Mouse (Mus musculus) neural tube, embryonic 12.5 days (tissue): ENCODE measurements around the gene Cenpp. TPM values are rescaled to one million over a fixed set of nuclear protein-coding genes. Genes with fewer than 3 reads are reported as not detected.

Source experiments
- ATAC-seq: fragments of 200-750 bp; cut with Nextera tagmentation; 2 replicates; pipeline ENCODE4 v1.8.0; 2017; ENCODE audit warnings: low read depth, mild to moderate bottlenecking, moderate TSS enrichment, moderate library complexity; ENCODE audit not compliant: low FRiP score
- H3K27ac ChIP-seq: fragments of 300-500 bp; sonication (generic); 2 replicates; pipeline ENCODE4 v1.5.1; 2016
- H3K27me3 ChIP-seq: fragments of 300-500 bp; sonication (generic); replicated peaks from 2 replicates; pipeline ENCODE4 v1.6.1; 2016; ENCODE audit warnings: mild to moderate bottlenecking
- H3K36me3 ChIP-seq: fragments of 300-500 bp; sonication (generic); 2 replicates; pipeline ENCODE4 v1.6.1; 2016; ENCODE audit warnings: mild to moderate bottlenecking
- H3K4me1 ChIP-seq: fragments of 300-500 bp; sonication (generic); 2 replicates; pipeline ENCODE4 v1.6.1; 2016
- H3K4me2 ChIP-seq: fragments of 300-500 bp; sonication (generic); replicated peaks from 2 replicates; pipeline ENCODE4 v1.6.1; 2016; ENCODE audit warnings: mild to moderate bottlenecking
- H3K4me3 ChIP-seq: fragments of 300-500 bp; sonication (generic); 2 replicates; pipeline ENCODE4 v1.5.1; 2016
- H3K9ac ChIP-seq: fragments of 300-500 bp; sonication (generic); 2 replicates; pipeline ENCODE4 v1.6.1; 2016; ENCODE audit warnings: mild to moderate bottlenecking
- H3K9me3 ChIP-seq: fragments of 300-500 bp; sonication (generic); 2 replicates; pipeline ENCODE4 v1.6.1; 2016; ENCODE audit warnings: mild to moderate bottlenecking
- WGBS: fragments of 180-500 bp; shearing (Covaris S2); methylation state at CpG from one replicate; pipeline ENCODE4 v1.1.7; 2016; 5-methylcytosine and 5-hydroxymethylcytosine counted together
- polyA plus RNA-seq: library from polyadenylated mRNA; unstranded; fragments of >200 nt; fragmentation: Nextera tagmentation; extraction: Ambion mirVana; gene quantifications from 2 replicates; pipeline ENCODE4 v1.2.1, GENCODE M21; 2016

Cenpp gene
- polyA plus RNA-seq: 18.3 and 18.7 TPM in 2 replicates

GRCm38 (mm10) chr13:49652481-49653179, at the start of gene Cenpp, which contains the start of gene Nol8:
Gene Cenpp (minus strand): TSS chr13:49652785.
Gene Nol8 (plus strand): TSS chr13:49653078.
- Histone ChIP-seq H3K27me3 (no peaks in the 10 kb centered on the region), H3K4me3 (peak within 1 kb of the TSS; percentile 69), H3K9ac (peak within 1 kb of the TSS; percentile 51), H3K4me1 (peaks cover 6% of the 10 kb centered on the region), H3K9me3 (no peaks in the 10 kb centered on the region), H3K36me3 (peaks cover 7% of the 10 kb centered on the region; the same call in 1 of the 2 replicates), H3K27ac (no peak within 1 kb of the TSS), H3K4me2 (peak within 1 kb of the TSS; percentile 88)
- under 1% methylated on average over 68 of the region's 68 CpGs for WGBS
- peak; percentile 100 for ATAC-seq

- no peak for ATAC-seq
- WGBS: 95% methylated on average over 5 of the region's 5 CpGs
- peaks cover 50% of the 10 kb centered on the region for H3K36me3 ChIP-seq
- no peaks in the 10 kb centered on the region for H3K9me3 ChIP-seq
- no peaks in the 10 kb centered on the region for H3K27me3 ChIP-seq
- no peak overlapping the region for H3K4me2 ChIP-seq
- no peak overlapping the region for H3K9ac ChIP-seq
- no peaks in the 10 kb centered on the region for H3K4me1 ChIP-seq
- no peak overlapping the region for H3K4me3 ChIP-seq
- no peak overlapping the region for H3K27ac ChIP-seq
These were observed 38.5 kb upstream of the Cenpp start for GRCm38 (mm10) chr13:49691056-49691455.

GRCm38 (mm10) chr13:49684266-49684665, 31.7 kb upstream of the Cenpp start:
- WGBS: 33% methylated on average over 4 of the region's 4 CpGs
- Histone ChIP-seq H3K9ac (peak overlapping the region; percentile 33; the same call in 1 of the 2 replicates), H3K4me2 (peak overlapping the region; percentile 93), H3K4me3 (no peak overlapping the region), H3K27ac (no peak overlapping the region), H3K36me3 (peaks cover 13% of the 10 kb centered on the region), H3K9me3 (no peaks in the 10 kb centered on the region), H3K27me3 (no peaks in the 10 kb centered on the region), H3K4me1 (peaks cover 21% of the 10 kb centered on the region)
- ATAC-seq: no peak

GRCm38 (mm10) chr13:49682233-49682846, 29.8 kb upstream of the Cenpp start:
- WGBS: 1% methylated on average over 20 of the region's 20 CpGs
- peaks cover 11% of the 10 kb centered on the region for H3K36me3 ChIP-seq
- peak overlapping the region; percentile 66 for H3K9ac ChIP-seq
- peak overlapping the region; percentile 75 for H3K4me3 ChIP-seq
- no peaks in the 10 kb centered on the region for H3K9me3 ChIP-seq
- H3K4me2 ChIP-seq: peak overlapping the region; percentile 93
- peaks cover 21% of the 10 kb centered on the region for H3K4me1 ChIP-seq
- peak; percentile 14; the same call in 1 of the 2 replicates for ATAC-seq
- H3K27ac ChIP-seq: no peak overlapping the region
- no peaks in the 10 kb centered on the region for H3K27me3 ChIP-seq

- Histone ChIP-seq H3K4me1 (peaks cover 21% of the 10 kb centered on the region), H3K9me3 (no peaks in the 10 kb centered on the region), H3K27ac (no peak within 1 kb of the TSS), H3K27me3 (no peaks in the 10 kb centered on the region), H3K9ac (peak within 1 kb of the TSS; percentile 66), H3K4me2 (peak within 1 kb of the TSS; percentile 93), H3K36me3 (peaks cover 16% of the 10 kb centered on the region), H3K4me3 (peak within 1 kb of the TSS; percentile 75)
- peak; percentile 100 for ATAC-seq
- 6% methylated on average over 26 of the region's 26 CpGs for WGBS
These were observed 29.0 kb upstream of the Cenpp start, which contains the start of gene Iars for GRCm38 (mm10) chr13:49681351-49682232. Gene Iars (plus strand): TSS chr13:49682100.

DNA sequence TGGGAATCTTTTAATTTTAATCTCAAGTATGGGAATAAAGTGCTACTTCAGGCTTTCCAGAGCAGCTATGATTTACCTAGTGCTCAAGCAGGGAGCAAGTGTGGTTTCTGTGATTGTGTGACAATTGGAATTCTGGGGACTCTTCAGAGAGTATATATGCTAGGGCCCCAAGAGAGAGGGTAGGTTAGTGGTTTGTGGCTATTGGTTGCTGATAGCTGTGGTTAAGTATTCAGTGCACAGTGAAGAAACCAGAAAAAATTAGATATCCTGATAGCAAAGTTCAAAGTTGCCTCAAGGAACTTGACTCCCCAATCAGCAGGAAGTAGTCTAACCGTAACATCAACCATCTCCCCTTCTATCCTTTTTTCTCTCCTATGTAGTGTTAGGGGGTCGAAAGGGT, 25.2 kb upstream of the Cenpp start:
- Histone ChIP-seq H3K27me3 (no peaks in the 10 kb centered on the region), H3K9ac (no peak overlapping the region), H3K4me3 (no peak overlapping the region), H3K27ac (no peak overlapping the region), H3K4me1 (peaks cover 4% of the 10 kb centered on the region), H3K4me2 (no peak overlapping the region), H3K36me3 (peaks cover 36% of the 10 kb centered on the region), H3K9me3 (no peaks in the 10 kb centered on the region)
- whole genome bisulfite sequencing: 92% methylated on average over 2 of the region's 2 CpGs
- ATAC-seq: no peak

DNA sequence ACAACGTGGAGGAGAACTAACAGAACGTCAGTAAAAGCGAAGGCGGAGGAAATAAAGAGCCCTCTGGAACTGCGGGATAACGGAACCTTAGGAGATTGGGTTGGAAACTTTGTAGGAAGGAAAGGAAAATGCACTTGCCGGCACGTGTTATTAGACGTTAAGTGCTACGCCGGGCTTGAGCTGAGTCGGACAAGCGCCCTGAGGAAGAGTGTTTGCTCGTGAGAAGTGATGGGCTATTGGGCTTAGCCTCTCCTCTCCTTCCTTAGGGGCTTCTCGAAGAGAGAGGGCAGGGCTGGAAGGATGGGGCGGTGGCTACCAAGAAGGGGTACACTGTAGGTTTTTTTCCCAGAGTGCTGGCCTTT, 576 bp upstream of the Cenpp start:
- H3K9me3 ChIP-seq: no peaks in the 10 kb centered on the region
- no peak overlapping the region for H3K27ac ChIP-seq
- peaks cover 6% of the 10 kb centered on the region for H3K4me1 ChIP-seq
- peak; percentile 86 for ATAC-seq
- H3K4me3 ChIP-seq: peak overlapping the region; percentile 60
- peaks cover 8% of the 10 kb centered on the region; the same call in 1 of the 2 replicates for H3K36me3 ChIP-seq
- H3K27me3 ChIP-seq: no peaks in the 10 kb centered on the region
- peak overlapping the region; percentile 88 for H3K4me2 ChIP-seq
- WGBS: under 1% methylated on average over 16 of the region's 16 CpGs
- peak overlapping the region; percentile 47 for H3K9ac ChIP-seq

GRCm38 (mm10) chr13:49651781-49652351, 719 bp downstream of the Cenpp start:
- Histone ChIP-seq H3K4me3 (peak overlapping the region; percentile 69), H3K27ac (no peak overlapping the region), H3K4me1 (peaks cover 6% of the 10 kb centered on the region), H3K9me3 (no peaks in the 10 kb centered on the region), H3K36me3 (peaks cover 1% of the 10 kb centered on the region; the same call in 1 of the 2 replicates), H3K9ac (peak overlapping the region; percentile 51), H3K4me2 (peak overlapping the region; percentile 88), H3K27me3 (no peaks in the 10 kb centered on the region)
- 4% methylated on average over 4 of the region's 4 CpGs for WGBS
- ATAC-seq: no peak

DNA sequence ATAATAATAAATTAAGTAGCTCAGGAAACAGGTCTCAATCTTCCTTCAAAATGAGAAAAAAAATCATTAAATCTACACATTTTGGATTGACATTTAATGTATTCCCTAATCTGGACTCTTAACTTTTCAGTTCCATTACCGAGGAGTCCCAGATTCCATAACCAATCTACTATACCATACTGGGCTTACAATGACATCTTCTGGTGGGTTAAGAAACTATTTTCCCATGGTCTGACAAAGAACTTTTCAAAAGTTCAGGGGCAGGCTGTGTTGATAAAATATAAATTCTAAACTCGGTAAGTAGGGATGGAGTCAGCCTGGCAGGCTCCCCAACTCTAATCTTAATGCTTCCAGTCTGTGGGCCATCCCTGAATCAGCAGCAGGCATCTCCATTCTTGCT, 1.4 kb downstream of the Cenpp start:
- Histone ChIP-seq H3K27ac (no peak overlapping the region), H3K4me1 (peaks cover 6% of the 10 kb centered on the region), H3K4me2 (peak overlapping the region; percentile 88), H3K9ac (no peak overlapping the region), H3K27me3 (no peaks in the 10 kb centered on the region), H3K36me3 (no peaks in the 10 kb centered on the region), H3K9me3 (no peaks in the 10 kb centered on the region), H3K4me3 (no peak overlapping the region)
- WGBS: 48% methylated on average over 2 of the region's 2 CpGs
- ATAC-seq: no peak

- H3K4me3 ChIP-seq: no peak overlapping the region
- H3K27ac ChIP-seq: no peak overlapping the region
- ATAC-seq: no peak
- H3K4me1 ChIP-seq: no peaks in the 10 kb centered on the region
- H3K9ac ChIP-seq: no peak overlapping the region
- no peaks in the 10 kb centered on the region for H3K27me3 ChIP-seq
- 86% methylated on average over 1 of the region's 1 CpGs for WGBS
- no peak overlapping the region for H3K4me2 ChIP-seq
- H3K36me3 ChIP-seq: no peaks in the 10 kb centered on the region
- H3K9me3 ChIP-seq: no peaks in the 10 kb centered on the region
These were observed 6.6 kb downstream of the Cenpp start for GRCm38 (mm10) chr13:49646019-49646418.

DNA sequence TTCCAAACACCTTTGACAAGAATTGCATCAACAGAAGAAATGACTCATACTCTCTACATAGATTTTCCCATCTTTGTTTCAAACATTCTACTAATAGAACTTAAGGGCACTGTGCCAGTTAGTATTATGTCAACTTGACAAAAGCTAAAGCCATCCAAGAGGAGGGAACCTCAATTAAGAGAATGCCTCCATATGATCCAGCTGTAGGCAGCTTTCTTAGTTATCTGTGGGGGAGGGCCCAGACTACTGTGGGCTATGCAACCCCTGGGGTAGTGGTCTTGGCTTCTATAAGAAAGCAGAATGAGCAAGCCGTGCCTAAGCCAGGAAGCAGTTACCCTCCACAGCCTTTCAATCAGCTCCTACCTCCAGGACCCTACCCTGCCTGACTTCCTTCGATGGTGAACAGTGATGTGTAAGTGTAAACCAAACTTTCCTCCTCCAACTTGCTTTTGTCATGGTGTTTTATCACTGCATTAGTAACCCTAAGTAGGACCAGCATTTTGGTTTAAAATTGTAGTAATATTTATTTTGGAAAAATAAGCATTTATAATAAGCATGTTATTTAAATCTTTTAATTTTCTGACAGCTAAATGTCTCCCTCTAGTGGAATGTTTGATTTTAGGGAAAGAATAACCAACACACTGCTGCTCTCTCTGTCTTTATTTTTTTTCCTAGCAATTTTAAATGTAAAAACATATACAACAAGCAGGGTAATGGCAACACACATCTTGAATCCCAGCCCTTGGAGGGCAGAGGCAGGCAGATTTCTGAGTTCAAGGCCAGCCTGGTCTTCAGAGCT, 7.7 kb downstream of the Cenpp start:
- no peak overlapping the region for H3K4me3 ChIP-seq
- no peaks in the 10 kb centered on the region for H3K27me3 ChIP-seq
- no peak overlapping the region for H3K4me2 ChIP-seq
- H3K27ac ChIP-seq: no peak overlapping the region
- H3K36me3 ChIP-seq: no peaks in the 10 kb centered on the region
- no peaks in the 10 kb centered on the region for H3K9me3 ChIP-seq
- ATAC-seq: no peak
- 84% methylated on average over 2 of the region's 2 CpGs for WGBS
- no peak overlapping the region for H3K9ac ChIP-seq
- no peaks in the 10 kb centered on the region for H3K4me1 ChIP-seq
